Mouse (Mus musculus) intestine, embryonic 14.5 days (tissue): ENCODE measurements around the gene Apbb1. TPM values are rescaled to one million over a fixed set of nuclear protein-coding genes. Genes with fewer than 3 reads are reported as not detected.

ENCODE experiments used
- ATAC-seq: fragments of 200-750 bp; cut with Nextera tagmentation; replicated peaks from 2 replicates; pipeline ENCODE4 v1.8.0; 2017; ENCODE audit warnings: low read depth, moderate number of reproducible peaks, moderate TSS enrichment, moderate library complexity; ENCODE audit not compliant: low FRiP score, low TSS enrichment
- DNase-seq: peaks from one replicate; pipeline ENCODE4 v3.0.0-alpha.2; 2018; ENCODE audit warnings: low spot score
- H3K27ac ChIP-seq: fragments of 300-500 bp; sonication (generic); 2 replicates; pipeline ENCODE4 v1.5.1; 2014; ENCODE audit warnings: low read depth, mild to moderate bottlenecking, control low read depth
- H3K27me3 ChIP-seq: fragments of 300-500 bp; sonication (generic); replicated peaks from 2 replicates; pipeline ENCODE4 v1.6.1; 2014; ENCODE audit warnings: low read length, control low read depth; ENCODE audit not compliant: control insufficient read depth, insufficient read depth
- H3K36me3 ChIP-seq: fragments of 300-500 bp; sonication (generic); 2 replicates; pipeline ENCODE4 v1.6.1; 2014; ENCODE audit warnings: low read length, control low read depth; ENCODE audit not compliant: control insufficient read depth, insufficient read depth
- H3K4me1 ChIP-seq: fragments of 300-500 bp; sonication (generic); replicated peaks from 2 replicates; pipeline ENCODE4 v1.6.1; 2014; ENCODE audit warnings: low read length, control low read depth, mixed read lengths; ENCODE audit not compliant: control insufficient read depth, insufficient read depth
- H3K4me2 ChIP-seq: fragments of 300-500 bp; sonication (generic); 2 replicates; pipeline ENCODE4 v1.6.1; 2014; ENCODE audit warnings: low read length
- H3K4me3 ChIP-seq: fragments of 300-500 bp; sonication (generic); 2 replicates; pipeline ENCODE4 v1.5.1; 2014; ENCODE audit warnings: low read depth, low read length, control low read depth, mixed read lengths
- H3K9ac ChIP-seq: fragments of 300-500 bp; sonication (generic); 2 replicates; pipeline ENCODE4 v1.6.1; 2014; ENCODE audit warnings: mild to moderate bottlenecking, low read length
- H3K9me3 ChIP-seq: fragments of 300-500 bp; sonication (generic); 2 replicates; pipeline ENCODE4 v1.6.1; 2016; ENCODE audit warnings: low read length, control low read depth; ENCODE audit not compliant: control insufficient read depth
- WGBS: fragments of 180-500 bp; shearing (Covaris S2); extraction: QIAGEN DNeasy Blood & Tissue Kit; methylation state at CpG from one replicate; pipeline ENCODE4 v1.1.7; 2014; 5-methylcytosine and 5-hydroxymethylcytosine counted together
- polyA plus RNA-seq: library from polyadenylated mRNA; unstranded; fragments of >200 nt; fragmentation: Nextera tagmentation; extraction: Ambion mirVana; gene quantifications from 2 replicates; pipeline ENCODE4 v1.2.1, GENCODE M21; 2014

Gene Apbb1
- polyA plus RNA-seq, 1 experiment from 2014 or later, result 45.1 TPM

- DNase-seq, result peak; percentile 85
- Histone ChIP-seq H3K4me2 (peak within 1 kb of the TSS; percentile 73), H3K4me1 (peaks cover 4% of the 10 kb centered on the region; the same call in 1 of the 2 replicates), H3K36me3 (peaks cover 23% of the 10 kb centered on the region; the same call in 1 of the 2 replicates), H3K4me3 (peak within 1 kb of the TSS; percentile 71), H3K9me3 (no peaks in the 10 kb centered on the region), H3K9ac (peak within 1 kb of the TSS; percentile 49), H3K27me3 (no peaks in the 10 kb centered on the region), H3K27ac (peak within 1 kb of the TSS; percentile 33; the same call in 1 of the 2 replicates)
- ATAC-seq, result peak; percentile 92
- WGBS, result 2% methylated on average over 26 of the region's 26 CpGs
These were observed 27.1 kb downstream of the Apbb1 start, which contains the start of gene Smpd1 for GRCm38 (mm10) chr7:105554212-105554942. Smpd1 (plus strand) TSS chr7:105554360.

DNA sequence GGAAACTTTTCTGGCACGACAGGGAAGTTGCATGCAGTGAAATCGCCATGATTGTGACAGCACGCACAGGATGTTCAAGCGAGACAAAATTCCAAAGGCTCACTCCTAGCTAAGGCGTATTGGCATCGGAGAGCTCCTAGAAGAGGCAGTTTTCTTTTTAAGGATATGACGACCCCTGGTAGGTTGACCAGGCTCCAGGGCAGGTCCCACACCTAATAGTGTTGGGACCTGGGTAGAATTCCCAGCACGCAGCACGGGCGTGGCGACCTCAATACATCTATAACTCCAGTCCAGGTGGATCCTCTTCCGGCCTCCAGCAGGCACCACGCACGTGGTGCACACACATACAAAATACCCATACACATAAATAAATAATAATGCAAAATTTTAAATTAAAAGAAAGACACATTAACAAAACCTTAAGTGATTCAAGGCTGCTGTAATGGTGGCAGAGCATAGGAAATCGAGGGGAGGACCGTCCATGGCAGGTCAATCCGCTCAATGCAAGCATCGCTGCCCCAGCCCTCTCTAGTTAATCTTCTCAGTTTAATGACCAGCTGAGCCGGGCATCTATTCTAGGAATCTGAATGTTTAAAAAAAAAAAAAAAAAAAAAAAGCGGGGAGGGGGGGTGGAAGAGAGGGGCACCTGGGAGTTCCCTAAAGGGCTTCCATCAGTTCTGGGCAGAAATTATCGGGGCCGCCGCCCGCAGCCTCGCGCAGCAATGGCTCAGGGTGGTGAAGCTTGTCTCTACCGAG is 27.8 kb downstream of the Apbb1 start:
- peak overlapping the region; percentile 71 for H3K4me3 ChIP-seq
- H3K9me3 ChIP-seq, result no peaks in the 10 kb centered on the region
- H3K4me1 ChIP-seq, result peaks cover 4% of the 10 kb centered on the region; the same call in 1 of the 2 replicates
- ATAC-seq (peak; percentile 5), DNase-seq (no peak)
- 29% methylated on average over 26 of the region's 27 CpGs for WGBS
- H3K36me3 ChIP-seq, result peaks cover 15% of the 10 kb centered on the region; the same call in 1 of the 2 replicates
- peak overlapping the region; percentile 49; the same call in 1 of the 2 replicates for H3K9ac ChIP-seq
- peak overlapping the region; percentile 73 for H3K4me2 ChIP-seq
- no peak overlapping the region for H3K27ac ChIP-seq
- no peaks in the 10 kb centered on the region for H3K27me3 ChIP-seq

DNA sequence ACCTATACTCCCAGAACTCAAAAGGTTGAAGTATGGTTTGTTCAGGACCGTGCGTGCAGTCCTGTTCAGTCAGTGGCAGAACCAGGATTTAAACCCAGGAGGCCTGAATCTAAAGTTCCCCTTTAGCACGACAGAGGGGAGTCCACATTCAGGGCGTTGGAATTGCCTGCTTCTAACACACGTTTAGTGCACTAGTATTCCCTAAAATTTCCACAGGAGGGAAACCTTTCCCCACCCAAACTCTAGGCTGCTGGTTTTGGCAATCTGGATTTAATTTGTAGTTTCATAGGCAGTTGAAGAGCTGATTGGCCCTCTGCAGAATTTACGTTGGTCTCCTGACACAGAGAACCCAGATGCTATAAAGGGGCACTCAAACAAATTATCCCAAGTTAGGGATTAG is 32.4 kb downstream of the Apbb1 start:
- no peak overlapping the region for H3K27ac ChIP-seq
- no peaks in the 10 kb centered on the region for H3K36me3 ChIP-seq
- H3K27me3 ChIP-seq, result no peaks in the 10 kb centered on the region
- no peak overlapping the region for H3K4me2 ChIP-seq
- DNase-seq (no peak), ATAC-seq (no peak)
- H3K4me1 ChIP-seq, result no peaks in the 10 kb centered on the region
- H3K9ac ChIP-seq, result no peak overlapping the region
- no peaks in the 10 kb centered on the region for H3K9me3 ChIP-seq
- no peak overlapping the region for H3K4me3 ChIP-seq
- WGBS, result 44% methylated on average over 6 of the region's 6 CpGs

- Histone ChIP-seq H3K4me2 (no peak overlapping the region), H3K9ac (no peak overlapping the region), H3K27me3 (no peaks in the 10 kb centered on the region), H3K36me3 (no peaks in the 10 kb centered on the region), H3K27ac (no peak overlapping the region), H3K4me3 (no peak overlapping the region), H3K9me3 (no peaks in the 10 kb centered on the region), H3K4me1 (no peaks in the 10 kb centered on the region)
- ATAC-seq, result no peak
- 78% methylated on average over 7 of the region's 7 CpGs for WGBS
- no peak for DNase-seq
These were observed 33.5 kb downstream of the Apbb1 start for GRCm38 (mm10) chr7:105547970-105548369.

DNA sequence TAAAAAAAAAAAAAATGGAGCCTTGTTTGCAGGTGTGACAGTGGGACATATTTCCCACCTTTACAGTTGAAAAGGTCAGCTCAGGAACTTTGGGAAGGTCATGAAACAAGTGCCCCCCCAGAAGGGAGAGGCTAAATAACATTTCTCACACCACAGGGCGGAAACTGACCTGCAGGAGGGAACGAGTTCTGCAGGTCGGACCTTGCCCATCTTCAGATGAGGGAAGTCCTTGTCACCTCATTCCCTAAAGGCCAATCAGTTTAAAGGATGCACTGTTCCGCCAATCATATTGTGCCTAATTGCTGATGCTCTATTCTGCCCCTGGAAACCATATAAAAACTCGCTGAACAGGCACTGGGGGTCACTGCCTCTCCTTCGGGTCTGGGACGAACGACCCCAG is 35.5 kb downstream of the Apbb1 start:
- Histone ChIP-seq H3K36me3 (no peaks in the 10 kb centered on the region), H3K4me3 (no peak overlapping the region), H3K27ac (no peak overlapping the region), H3K9ac (no peak overlapping the region), H3K4me1 (no peaks in the 10 kb centered on the region), H3K4me2 (no peak overlapping the region), H3K9me3 (no peaks in the 10 kb centered on the region), H3K27me3 (no peaks in the 10 kb centered on the region)
- 71% methylated on average over 8 of the region's 8 CpGs for WGBS
- ATAC-seq (no peak), DNase-seq (no peak)

- Histone ChIP-seq H3K36me3 (no peaks in the 10 kb centered on the region), H3K9ac (no peak overlapping the region), H3K27ac (no peak overlapping the region), H3K4me2 (no peak overlapping the region), H3K27me3 (no peaks in the 10 kb centered on the region), H3K4me3 (no peak overlapping the region), H3K4me1 (no peaks in the 10 kb centered on the region), H3K9me3 (no peaks in the 10 kb centered on the region)
- no peak for ATAC-seq
- no peak for DNase-seq
- 79% methylated on average over 3 of the region's 3 CpGs for WGBS
These were observed 47.3 kb downstream of the Apbb1 start for GRCm38 (mm10) chr7:105534162-105534561.

DNA sequence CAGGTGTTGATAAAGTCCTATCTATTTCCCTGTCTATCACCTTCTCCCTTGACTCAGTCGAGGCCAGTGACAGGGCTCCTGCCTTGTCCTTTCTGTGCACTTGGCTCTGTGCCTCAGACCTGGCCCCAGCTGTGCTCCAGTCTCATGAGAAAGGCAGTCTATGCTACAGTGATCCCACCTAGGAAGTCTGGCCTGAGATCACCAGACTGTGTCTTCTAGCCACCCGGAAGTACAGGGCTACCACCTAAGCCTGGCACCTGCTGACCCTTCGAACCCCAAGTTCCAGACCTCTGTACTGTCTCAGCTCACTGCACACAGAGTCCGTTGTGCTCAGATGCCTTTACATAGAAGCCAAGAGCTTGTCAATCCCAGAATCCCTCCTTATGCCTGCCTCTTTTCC is 53.4 kb downstream of the Apbb1 start:
- ATAC-seq (no peak), DNase-seq (no peak)
- Histone ChIP-seq H3K27me3 (no peaks in the 10 kb centered on the region), H3K4me1 (no peaks in the 10 kb centered on the region), H3K4me3 (no peak overlapping the region), H3K36me3 (no peaks in the 10 kb centered on the region), H3K9me3 (no peaks in the 10 kb centered on the region), H3K27ac (no peak overlapping the region), H3K9ac (no peak overlapping the region), H3K4me2 (no peak overlapping the region)
- 74% methylated on average over 4 of the region's 4 CpGs for WGBS

DNA sequence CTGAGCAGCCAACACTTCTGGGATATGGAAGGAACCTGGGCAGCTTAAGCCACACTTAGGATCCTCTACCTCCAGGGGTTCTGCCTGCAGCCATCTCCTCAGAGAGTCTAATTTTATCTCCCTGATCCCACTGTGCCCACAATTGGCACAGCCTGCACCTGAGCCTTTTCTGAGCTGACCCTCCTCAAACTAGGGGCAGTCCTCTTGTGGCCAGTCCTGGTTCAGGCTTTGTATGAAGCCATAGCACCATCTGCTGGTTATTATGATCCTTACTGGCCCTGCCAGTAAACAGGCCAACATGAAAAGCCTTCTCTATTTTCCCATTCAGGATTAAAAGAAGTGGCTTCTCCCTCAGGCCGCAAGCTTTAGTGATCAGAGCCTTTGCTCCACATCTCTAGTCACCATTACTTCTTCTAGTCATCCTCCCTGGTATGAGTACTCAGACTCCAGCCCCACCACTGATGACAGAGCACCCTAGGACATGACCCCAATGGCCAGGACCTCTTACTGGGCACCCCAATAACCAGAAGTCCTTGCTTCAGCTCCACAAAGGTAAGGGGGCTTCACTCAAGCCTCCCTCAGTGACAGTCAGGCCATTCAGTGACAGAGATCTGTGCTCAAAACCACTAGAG is 54.0 kb downstream of the Apbb1 start:
- Histone ChIP-seq H3K27ac (no peak overlapping the region), H3K36me3 (no peaks in the 10 kb centered on the region), H3K27me3 (no peaks in the 10 kb centered on the region), H3K4me2 (no peak overlapping the region), H3K4me1 (no peaks in the 10 kb centered on the region), H3K9ac (no peak overlapping the region), H3K9me3 (no peaks in the 10 kb centered on the region), H3K4me3 (no peak overlapping the region)
- WGBS, result 57% methylated on average over 1 of the region's 1 CpGs
- no peak for DNase-seq
- no peak for ATAC-seq
